Mouse (Mus musculus): ENCODE results near the gene Hyal3.

Gene Hyal3

GRCm38 (mm10) chr9:107580501-107581317 is at the start of gene Hyal3:
Hyal3 (plus strand) TSS chr9:107580818.
- DNase-seq (ENCODE audit: low read depth), result peak; percentile 90

DNA sequence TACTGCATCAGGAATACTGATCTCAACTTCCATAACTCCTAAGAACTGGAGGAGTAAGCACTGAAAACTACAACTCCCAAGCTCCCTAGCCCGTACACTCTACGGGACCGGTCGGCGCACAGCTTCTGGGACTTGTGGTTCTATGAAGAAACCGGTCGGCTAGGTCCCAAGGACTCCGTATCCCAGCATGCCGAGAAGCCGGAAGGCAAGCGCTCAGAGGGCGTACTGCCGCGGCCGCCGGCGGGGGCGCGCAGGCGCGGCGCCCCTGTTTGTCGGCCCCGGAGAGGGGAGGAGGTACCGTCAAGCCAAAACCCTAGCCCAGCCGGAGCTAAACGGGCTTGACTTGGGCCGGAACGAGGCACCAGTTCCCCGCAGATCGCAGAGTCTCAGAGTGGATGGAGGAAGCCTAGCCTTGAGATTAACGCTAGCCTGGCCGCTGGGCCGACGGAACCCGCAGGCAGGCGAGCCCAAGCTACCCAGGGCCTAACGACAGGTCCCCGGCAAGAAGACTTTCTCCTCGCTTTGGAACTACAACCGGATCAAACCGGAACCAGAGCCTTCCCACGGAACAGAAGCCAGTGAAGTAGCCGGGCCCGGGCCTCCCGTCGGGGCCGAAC is 46.7 kb upstream of the Hyal3 start, which contains the start of gene Tmem115:
Gene Tmem115 (plus strand): TSS at position 155 of the 617 bp plus-strand sequence.
- DNase-seq (ENCODE audit: low read depth), result peak; percentile 95

GRCm38 (mm10) chr9:107534408-107535202 is 46.0 kb upstream of the Hyal3 start:
- DNase-seq (ENCODE audit: low read depth), result peak; percentile 36

DNA sequence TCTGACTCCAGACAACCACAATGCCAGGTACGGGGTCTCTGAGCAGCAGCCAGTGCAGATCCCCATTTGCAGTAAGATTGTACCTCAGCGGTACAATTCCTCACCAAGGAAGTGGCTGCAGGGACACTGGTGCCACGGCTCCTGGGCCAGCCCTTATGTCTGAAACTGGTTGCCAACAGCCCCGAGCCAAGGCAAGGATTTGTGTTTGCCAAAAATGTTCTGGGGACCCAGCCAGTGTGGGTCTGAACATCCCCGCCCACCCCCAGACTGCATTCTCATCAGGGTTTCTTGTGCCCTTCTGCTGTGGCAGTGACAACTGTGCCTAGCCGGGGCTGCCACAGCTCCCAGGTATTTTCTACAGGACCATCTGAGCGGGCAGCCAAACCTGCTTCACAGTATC is 42.4 kb upstream of the Hyal3 start:
- DNase-seq (ENCODE audit: low read depth), result no peak

DNA sequence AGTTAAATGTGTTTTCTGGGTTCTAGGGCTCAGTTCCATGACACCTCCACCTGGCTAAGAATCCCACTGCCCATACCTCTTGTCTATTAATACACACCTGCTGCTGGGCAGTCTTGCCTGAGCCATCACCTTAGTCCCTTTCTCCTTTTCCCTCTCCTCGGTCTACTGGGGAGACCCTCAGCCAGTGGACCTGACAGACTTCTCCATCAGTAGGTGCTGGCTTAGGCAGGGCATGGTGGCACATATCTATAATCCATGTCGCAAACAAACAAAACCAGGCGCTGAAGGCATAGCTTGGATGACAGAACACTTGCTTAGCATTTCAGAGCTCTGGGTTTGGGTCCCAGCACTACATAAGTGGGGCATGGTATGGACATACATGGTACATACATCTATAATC is 41.9 kb upstream of the Hyal3 start:
- DNase-seq (ENCODE audit: low read depth), result no peak

DNA sequence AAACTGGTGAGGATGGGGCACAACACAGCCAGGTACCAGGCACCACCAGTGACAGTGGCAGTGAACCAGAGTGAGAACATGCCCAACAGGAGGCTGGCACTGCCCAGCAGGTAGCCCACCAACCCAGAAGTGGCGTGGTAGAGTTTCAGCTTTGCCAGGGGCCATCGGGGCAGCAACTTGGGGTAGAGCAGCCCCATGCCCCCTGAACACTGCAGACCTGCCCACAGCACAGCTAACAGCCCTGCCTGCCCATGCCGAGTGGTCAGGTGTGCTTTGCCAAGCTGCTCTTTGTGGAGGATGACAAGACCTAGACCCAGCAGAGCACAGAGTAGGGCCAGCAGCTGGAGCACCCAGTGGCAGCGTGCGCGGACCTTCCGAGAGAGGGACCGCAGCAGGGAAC is 40.7 kb upstream of the Hyal3 start:
- DNase-seq (ENCODE audit: low read depth), result no peak

DNA sequence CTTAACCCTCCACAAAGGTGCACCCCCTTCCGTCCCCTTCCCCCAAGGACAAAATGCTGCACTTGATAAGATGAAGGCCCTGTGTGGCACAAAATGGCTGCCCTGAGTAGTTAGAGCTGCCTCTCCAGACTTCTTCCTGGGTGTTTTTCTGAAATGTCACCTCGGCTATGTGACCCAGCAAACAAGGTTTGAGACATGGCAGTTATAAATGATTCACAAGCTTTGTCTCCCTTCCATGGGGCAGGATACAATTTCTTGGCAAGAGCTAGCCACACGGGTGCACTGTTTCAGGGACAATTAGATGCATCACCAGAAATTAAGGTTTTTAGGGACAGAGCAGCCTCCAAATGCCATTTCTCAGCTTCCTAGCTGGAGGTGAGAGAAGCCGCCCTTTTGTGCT is 40.2 kb upstream of the Hyal3 start:
- DNase-seq (ENCODE audit: low read depth), result no peak

GRCm38 (mm10) chr9:107541005-107541404 is 39.6 kb upstream of the Hyal3 start:
- DNase-seq (ENCODE audit: low read depth), result no peak

DNA sequence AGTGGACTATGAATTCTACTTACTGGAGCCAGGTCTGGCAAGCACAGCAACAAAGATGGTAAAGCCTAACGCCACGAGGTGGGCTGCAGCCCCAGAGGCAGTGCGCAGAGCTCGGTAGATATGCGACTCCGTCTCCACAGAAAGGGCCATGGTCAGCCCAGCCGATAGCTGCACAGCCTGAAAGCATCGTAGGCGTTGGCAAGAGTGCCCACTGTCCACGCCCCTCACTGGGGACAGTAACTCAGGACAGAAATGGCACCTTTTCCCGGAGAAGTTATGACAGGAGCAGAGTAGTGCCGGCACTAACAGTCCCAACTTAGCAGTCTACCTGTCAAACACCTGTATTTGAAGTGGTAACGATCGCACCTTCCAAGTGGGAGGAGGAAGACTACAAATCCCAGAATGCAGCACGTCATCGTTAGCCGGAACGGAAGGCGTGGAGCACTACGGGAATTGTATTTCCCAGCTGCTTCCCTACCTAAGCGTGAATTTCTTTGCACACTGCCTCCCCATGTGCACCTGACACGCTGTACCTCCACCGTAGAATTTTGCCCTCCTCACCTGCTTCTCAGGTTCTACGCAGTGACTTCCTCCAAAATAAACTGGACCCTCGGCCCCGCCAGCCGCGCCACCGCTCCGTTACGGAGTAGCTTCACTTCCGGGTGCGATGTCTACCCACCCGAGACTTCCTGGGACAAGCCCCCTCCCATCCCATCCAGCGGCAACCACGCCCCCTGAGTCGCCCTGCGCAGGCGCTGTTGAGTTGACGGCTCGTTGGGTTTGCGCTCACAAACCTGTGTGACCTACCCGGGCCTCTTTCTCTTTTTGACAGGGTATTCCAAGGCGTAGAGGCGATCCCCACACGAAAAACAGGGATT is 38.9 kb upstream of the Hyal3 start, which contains the start of the genes Cyb561d2 and Nprl2:
Gene Cyb561d2 (minus strand): TSS at position 720 of the 878 bp plus-strand sequence.
Gene Nprl2 (plus strand): TSS at position 753 of the 878 bp plus-strand sequence.
- DNase-seq (ENCODE audit: low read depth), result peak; percentile 94

GRCm38 (mm10) chr9:107542352-107542686 is 38.3 kb upstream of the Hyal3 start:
- no peak for DNase-seq (ENCODE audit: low read depth)

GRCm38 (mm10) chr9:107542721-107543120 is 37.9 kb upstream of the Hyal3 start:
- no peak for DNase-seq (ENCODE audit: low read depth)

GRCm38 (mm10) chr9:107543299-107543698 is 37.3 kb upstream of the Hyal3 start:
- no peak for DNase-seq (ENCODE audit: low read depth)

DNA sequence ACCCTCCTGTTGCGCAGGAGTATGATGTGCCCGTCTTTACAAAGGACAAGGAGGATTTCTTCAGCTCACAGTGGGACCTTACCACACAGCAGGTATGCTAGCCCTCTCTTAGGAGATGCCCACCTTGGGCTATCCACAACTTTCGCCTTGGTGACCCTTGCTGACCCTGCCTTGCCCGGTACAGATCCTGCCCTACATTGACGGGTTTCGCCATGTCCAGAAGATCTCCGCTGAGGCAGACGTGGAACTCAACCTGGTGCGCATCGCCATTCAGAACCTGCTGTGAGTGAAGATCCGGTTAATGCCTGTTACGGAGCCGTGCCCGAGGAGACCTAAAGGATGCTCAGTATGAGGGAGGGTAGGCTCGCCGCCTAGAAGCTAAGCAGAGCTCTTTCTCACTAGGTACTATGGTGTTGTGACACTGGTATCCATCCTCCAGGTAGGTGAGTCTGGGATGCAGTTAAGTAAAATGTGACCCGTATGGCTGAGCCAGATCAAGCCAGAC is 36.4 kb upstream of the Hyal3 start:
- DNase-seq (ENCODE audit: low read depth), result no peak

DNA sequence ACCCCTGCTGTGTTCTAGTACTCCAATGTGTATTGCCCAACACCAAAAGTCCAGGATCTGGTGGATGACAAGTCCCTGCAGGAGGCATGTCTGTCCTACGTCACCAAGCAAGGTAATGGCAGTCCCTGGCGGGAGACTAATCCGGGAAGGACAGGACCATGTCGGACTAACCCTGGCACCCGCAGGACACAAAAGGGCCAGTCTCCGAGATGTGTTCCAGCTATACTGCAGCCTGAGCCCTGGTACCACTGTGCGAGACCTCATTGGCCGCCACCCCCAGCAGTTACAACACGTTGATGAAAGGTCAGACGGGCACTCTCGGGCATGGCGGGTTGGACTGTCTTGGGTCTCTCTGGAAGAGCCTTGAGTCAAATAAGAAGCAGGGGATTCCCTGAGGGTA is 35.9 kb upstream of the Hyal3 start:
- DNase-seq (ENCODE audit: low read depth), result no peak

DNA sequence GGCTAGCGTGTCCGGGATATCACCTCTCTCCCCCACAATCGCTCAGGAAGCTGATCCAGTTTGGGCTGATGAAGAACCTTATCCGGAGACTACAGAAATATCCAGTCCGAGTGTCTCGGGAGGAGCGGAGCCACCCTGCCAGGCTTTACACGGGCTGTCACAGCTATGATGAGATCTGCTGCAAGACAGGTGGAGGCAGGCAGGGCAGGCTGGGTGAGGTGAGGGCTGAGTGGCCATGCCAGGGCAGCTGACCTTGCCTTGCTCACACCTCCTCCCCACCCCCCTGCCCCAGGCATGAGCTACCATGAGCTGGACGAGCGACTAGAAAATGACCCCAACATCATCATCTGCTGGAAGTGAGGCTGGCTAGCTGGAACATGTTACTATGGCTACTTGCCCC is 35.4 kb upstream of the Hyal3 start:
- no peak for DNase-seq (ENCODE audit: low read depth)

DNA sequence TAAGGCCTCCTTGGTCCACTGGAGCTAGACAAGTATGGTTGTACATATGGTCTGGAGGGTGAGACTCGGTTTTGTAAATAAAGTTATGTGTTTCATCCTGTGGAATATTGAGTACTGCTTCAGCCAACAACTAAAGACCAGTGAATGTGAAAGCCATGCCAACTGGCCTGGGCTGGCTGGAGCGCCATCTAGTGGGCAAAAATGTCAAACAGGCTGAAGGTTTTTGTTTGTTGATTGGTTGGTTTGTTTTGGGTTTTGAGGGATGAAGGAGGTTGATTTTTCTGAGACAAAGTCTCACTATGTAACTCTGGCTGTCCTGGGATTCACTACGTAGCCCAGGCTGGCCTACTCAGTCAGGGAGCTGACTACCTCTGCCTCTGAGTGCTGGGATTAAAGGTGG is 35.0 kb upstream of the Hyal3 start:
- peak; percentile 87 for DNase-seq (ENCODE audit: low read depth)

GRCm38 (mm10) chr9:107547026-107547425 is 33.6 kb upstream of the Hyal3 start, which contains the start of gene Zmynd10:
Zmynd10 (plus strand) TSS chr9:107547298.
- DNase-seq (ENCODE audit: low read depth), result peak; percentile 92

DNA sequence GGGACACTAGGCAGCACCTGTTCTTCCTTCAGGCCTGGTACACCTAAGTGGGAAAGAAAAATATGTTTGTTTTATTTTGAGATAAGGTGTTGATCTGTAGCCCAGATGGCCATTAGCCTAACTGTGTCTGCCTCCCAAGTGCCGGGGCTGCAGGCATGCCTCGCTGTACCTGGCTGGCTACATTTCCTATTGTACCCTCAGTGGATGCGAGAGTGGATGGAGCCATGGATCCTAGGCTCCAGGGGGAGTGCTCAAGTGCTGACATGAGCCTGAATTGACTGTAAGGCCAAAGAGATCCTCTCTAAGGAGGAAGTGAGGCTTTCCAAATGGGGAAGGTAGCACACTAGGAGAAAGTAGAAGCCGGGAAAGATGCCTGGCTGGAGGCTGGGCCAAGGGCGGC is 32.7 kb upstream of the Hyal3 start:
- DNase-seq (ENCODE audit: low read depth), result no peak

- no peak for DNase-seq (ENCODE audit: low read depth)
Measured at GRCm38 (mm10) chr9:107548820-107549219, 31.8 kb upstream of the Hyal3 start.

- no peak for DNase-seq (ENCODE audit: low read depth)
Measured at GRCm38 (mm10) chr9:107549297-107550074, 31.1 kb upstream of the Hyal3 start.

All from NIH3T3 (cell line).